Mouse (Mus musculus) limb, embryonic 13.5 days (tissue): ENCODE results near the gene Nrarp. TPM values are rescaled to one million over a fixed set of nuclear protein-coding genes. Genes with fewer than 3 reads are reported as not detected.

Experiments used
- ATAC-seq: fragments of 200-750 bp; cut with Nextera tagmentation; 2 replicates; pipeline ENCODE4 v1.8.0; 2017; ENCODE audit warnings: low read depth, moderate number of reproducible peaks, moderate TSS enrichment; ENCODE audit not compliant: low FRiP score
- H3K27ac ChIP-seq: fragments of 300-500 bp; sonication (generic); 2 replicates; pipeline ENCODE4 v1.5.1; 2015; ENCODE audit warnings: inconsistent platforms, mild to moderate bottlenecking, moderate library complexity
- H3K27me3 ChIP-seq: fragments of 300-500 bp; sonication (generic); 2 replicates; pipeline ENCODE4 v1.6.1; 2015; ENCODE audit warnings: mild to moderate bottlenecking, inconsistent platforms
- H3K36me3 ChIP-seq: fragments of 300-500 bp; sonication (generic); 2 replicates; pipeline ENCODE4 v1.6.1; 2015; ENCODE audit warnings: inconsistent platforms, mild to moderate bottlenecking, moderate library complexity
- H3K4me1 ChIP-seq: fragments of 300-500 bp; sonication (generic); 2 replicates; pipeline ENCODE4 v1.6.1; 2015; ENCODE audit warnings: inconsistent platforms
- H3K4me2 ChIP-seq: fragments of 300-500 bp; sonication (generic); replicated peaks from 2 replicates; pipeline ENCODE4 v1.6.1; 2015; ENCODE audit warnings: inconsistent platforms, mild to moderate bottlenecking, moderate library complexity
- H3K4me3 ChIP-seq: fragments of 300-500 bp; sonication (generic); 2 replicates; pipeline ENCODE4 v1.5.1; 2015; ENCODE audit warnings: moderate library complexity, mild to moderate bottlenecking, inconsistent platforms
- H3K9ac ChIP-seq: fragments of 300-500 bp; sonication (generic); 2 replicates; pipeline ENCODE4 v1.6.1; 2015; ENCODE audit warnings: mild to moderate bottlenecking, inconsistent platforms
- H3K9me3 ChIP-seq: fragments of 300-500 bp; sonication (generic); 2 replicates; pipeline ENCODE4 v1.6.1; 2016; ENCODE audit warnings: inconsistent platforms
- WGBS: fragments of 180-500 bp; shearing (Covaris S2); methylation state at CpG from one replicate; pipeline ENCODE4 v1.1.7; 2015; 5-methylcytosine and 5-hydroxymethylcytosine counted together
- polyA plus RNA-seq: library from polyadenylated mRNA; unstranded; fragments of >200 nt; fragmentation: Nextera tagmentation; extraction: Ambion mirVana; gene quantifications from 2 replicates; pipeline ENCODE4 v1.2.1, GENCODE M21; 2015

Nrarp gene
- polyA plus RNA-seq, 1 experiment from 2014 or later, result 15.3 TPM

DNA sequence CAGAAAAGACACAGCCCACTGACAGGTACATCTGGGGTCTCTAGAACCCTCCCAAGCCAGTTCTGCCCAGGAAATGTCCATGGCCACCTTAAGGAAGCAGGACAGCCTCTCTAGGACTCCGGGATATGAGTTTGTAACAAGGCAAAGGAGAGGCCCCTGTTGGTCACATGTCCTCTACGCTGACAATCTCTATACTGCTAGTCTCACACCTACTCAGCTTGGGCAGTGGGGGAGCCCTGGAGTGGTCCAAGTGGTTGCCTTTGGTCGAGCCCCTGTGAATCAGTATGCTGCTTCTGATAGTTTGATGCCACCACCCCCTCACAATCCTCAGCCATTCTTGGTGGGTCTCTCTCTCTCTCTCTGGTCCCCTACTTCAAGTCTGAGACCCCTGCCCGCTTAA is 13.1 kb upstream of the Nrarp start:
- H3K27ac ChIP-seq, result peak overlapping the region; percentile 15; the same call in 1 of the 2 replicates
- peak overlapping the region; percentile 53 for H3K4me3 ChIP-seq
- H3K36me3 ChIP-seq, result no peaks in the 10 kb centered on the region
- H3K27me3 ChIP-seq, result no peaks in the 10 kb centered on the region
- H3K9me3 ChIP-seq, result no peaks in the 10 kb centered on the region
- ATAC-seq, result no peak
- peak overlapping the region; percentile 87 for H3K4me2 ChIP-seq
- peak overlapping the region; percentile 66 for H3K9ac ChIP-seq
- 24% methylated on average over 4 of the region's 4 CpGs for WGBS
- H3K4me1 ChIP-seq, result peaks cover 34% of the 10 kb centered on the region

DNA sequence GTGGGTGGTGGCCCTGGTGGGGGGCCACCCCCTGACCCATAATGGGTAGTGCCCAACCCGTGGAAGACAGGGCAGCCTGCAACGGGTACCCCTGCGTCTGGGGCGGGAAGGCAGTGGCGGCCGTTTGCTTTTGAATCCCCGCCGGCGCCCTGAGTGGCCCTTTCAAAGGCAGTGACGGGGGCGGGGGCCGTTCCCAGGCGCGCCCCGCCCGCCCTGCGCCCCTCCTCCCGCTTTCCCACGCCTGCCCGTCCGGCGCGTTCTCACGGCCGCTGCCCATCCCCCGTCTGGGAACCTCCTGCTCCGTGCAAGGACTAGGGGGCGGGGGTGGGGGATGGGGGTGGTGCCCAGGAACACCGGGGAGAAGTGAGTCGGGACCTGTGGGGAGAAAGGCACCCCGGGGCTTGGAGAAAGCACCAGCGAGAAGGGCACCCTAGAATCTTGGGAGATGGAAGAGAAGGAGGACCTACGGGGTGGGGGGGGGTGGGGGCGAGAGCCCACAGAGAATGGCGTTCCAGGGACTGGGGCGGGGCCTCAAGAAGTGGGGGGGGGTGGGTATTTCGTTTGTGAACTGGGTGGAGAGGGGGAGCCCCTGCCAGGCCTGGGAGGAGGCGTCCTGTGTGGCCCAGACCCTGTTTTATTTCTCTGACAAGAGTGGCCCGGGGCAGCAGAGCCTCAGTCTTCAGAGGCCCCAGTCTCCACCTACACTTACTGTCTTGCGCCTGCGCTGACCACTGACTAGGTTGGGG is 12.5 kb upstream of the Nrarp start:
- no peaks in the 10 kb centered on the region for H3K9me3 ChIP-seq
- H3K27me3 ChIP-seq, result no peaks in the 10 kb centered on the region
- peak overlapping the region; percentile 53 for H3K4me3 ChIP-seq
- H3K9ac ChIP-seq, result peak overlapping the region; percentile 66
- peak overlapping the region; percentile 87 for H3K4me2 ChIP-seq
- H3K27ac ChIP-seq, result peak overlapping the region; percentile 15; the same call in 1 of the 2 replicates
- under 1% methylated on average over 35 of the region's 41 CpGs for WGBS
- peaks cover 28% of the 10 kb centered on the region for H3K4me1 ChIP-seq
- no peaks in the 10 kb centered on the region for H3K36me3 ChIP-seq
- ATAC-seq, result peak; percentile 55

DNA sequence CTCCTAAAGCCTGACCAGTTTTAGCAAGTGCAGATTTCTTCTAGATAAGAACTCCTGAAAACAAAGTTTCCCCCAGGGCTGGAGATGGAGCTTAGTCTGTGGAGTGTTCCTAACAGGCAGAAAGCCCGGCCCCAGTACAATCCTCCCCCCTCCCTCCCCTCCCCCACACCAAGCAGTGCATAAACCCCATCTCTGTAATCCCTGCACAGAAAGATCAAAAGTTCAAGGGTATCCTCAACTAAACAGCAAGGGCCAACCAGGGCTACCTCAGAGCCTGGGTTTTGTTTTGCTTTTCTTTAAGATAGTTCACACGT is 11.9 kb upstream of the Nrarp start:
- no peaks in the 10 kb centered on the region for H3K9me3 ChIP-seq
- H3K9ac ChIP-seq, result peak overlapping the region; percentile 66; the same call in 1 of the 2 replicates
- H3K27ac ChIP-seq, result 0 out of 2 replicates have a peak overlapping the region, but pooled peaks have one; percentile 0
- ATAC-seq, result no peak
- peak overlapping the region; percentile 87 for H3K4me2 ChIP-seq
- no peaks in the 10 kb centered on the region for H3K27me3 ChIP-seq
- H3K36me3 ChIP-seq, result no peaks in the 10 kb centered on the region
- H3K4me1 ChIP-seq, result peaks cover 23% of the 10 kb centered on the region
- H3K4me3 ChIP-seq, result peak overlapping the region; percentile 53
- 14% methylated on average over 2 of the region's 2 CpGs for WGBS

DNA sequence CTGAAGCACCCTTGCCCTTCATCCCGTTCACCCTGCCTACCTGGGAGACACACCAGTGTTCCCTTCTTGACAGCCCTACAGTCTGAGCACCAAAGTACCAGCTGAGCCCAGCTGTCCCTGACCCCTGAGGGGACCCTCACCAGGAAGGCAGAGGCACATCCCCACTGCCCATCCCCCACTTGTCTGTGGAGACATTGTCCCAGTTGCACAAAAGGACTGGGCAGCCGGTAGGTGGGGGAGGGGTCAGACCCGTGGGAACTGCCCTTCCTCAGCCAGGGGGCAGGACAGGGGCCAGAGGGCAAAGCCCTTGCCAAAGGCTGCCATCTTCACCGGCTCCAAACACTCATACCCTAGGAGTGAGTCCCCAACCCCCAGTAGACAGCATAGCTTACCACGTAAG is 10.8 kb upstream of the Nrarp start:
- Histone ChIP-seq H3K4me2 (no peak overlapping the region), H3K9me3 (no peaks in the 10 kb centered on the region), H3K27me3 (no peaks in the 10 kb centered on the region), H3K4me1 (peaks cover 17% of the 10 kb centered on the region), H3K4me3 (no peak overlapping the region), H3K9ac (no peak overlapping the region), H3K27ac (no peak overlapping the region), H3K36me3 (no peaks in the 10 kb centered on the region)
- no peak for ATAC-seq
- 35% methylated on average over 5 of the region's 5 CpGs for WGBS

DNA sequence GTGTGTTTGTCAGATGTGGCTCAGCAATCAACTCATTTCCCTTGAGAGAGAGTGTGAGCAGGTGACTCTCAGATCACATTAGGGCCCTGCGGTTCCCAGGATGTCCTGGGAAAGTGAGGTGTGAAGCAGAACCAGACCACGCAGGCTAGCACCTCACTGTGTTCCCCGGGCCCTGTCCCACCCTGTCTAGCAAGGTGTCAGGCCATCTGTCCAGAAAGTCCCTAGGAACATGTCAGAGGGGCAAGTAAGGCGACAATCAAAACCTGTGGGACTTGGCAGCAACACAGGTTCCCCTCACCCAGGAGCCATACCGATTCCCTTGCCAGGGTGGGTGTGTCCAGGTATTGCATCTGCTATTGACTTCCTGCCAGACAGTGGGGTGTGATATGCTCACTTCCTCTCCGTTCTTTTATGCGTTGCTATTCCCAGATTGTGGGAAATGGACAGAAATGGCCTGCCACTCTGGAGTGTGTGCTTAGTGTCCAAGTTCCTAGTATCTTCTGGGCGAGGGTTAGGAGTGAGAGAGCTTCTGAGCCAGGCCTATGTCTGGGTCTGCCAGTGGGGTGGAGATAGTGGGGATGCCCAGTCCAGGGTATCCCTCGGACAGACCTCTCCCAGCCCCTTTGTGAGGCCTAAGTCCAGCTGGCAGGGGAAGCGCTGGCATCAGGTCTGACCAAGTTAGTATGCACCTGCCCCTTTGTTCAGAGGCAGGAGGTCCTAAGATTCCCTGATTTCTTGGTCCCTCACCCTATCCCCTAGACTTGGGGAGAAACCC is 10.0 kb upstream of the Nrarp start:
- Histone ChIP-seq H3K9ac (no peak overlapping the region), H3K9me3 (no peaks in the 10 kb centered on the region), H3K27me3 (no peaks in the 10 kb centered on the region), H3K27ac (no peak overlapping the region), H3K4me3 (no peak overlapping the region), H3K36me3 (no peaks in the 10 kb centered on the region), H3K4me2 (no peak overlapping the region), H3K4me1 (peaks cover 17% of the 10 kb centered on the region)
- no peak for ATAC-seq
- 52% methylated on average over 10 of the region's 10 CpGs for WGBS

DNA sequence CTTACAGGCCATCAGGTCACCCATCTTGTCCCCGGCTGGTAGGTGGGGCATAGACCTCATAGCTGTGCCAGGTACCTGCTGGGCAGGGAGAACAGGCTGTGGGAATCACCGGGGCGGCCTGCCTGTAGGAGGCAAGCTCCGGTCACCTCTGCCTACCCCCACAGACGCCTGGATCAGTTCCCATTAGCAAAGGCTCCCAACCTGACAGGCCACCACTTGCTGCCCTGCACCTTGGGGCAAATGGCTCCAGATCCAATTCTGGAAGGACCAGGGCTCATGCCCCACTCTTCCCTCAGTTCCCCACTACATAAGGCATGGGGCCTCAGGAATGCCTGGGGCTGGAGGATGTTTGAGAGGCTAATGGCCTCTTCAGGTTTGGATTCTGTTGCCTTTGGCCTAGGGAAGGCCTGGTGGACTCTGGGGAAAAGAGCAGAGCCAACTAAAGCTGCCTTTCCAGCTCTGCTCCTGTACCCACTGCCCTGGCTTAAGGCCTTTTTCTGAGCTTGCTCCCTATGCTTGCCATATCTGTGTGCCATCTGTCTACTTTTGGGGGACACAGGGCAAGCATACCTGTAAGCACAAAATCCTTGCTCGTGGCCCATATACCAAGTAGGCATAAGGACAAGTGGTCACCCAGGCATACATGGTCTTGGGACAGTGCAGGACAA is 9.3 kb upstream of the Nrarp start:
- WGBS, result 72% methylated on average over 6 of the region's 6 CpGs
- no peak for ATAC-seq
- peaks cover 19% of the 10 kb centered on the region for H3K4me1 ChIP-seq
- no peak overlapping the region for H3K4me3 ChIP-seq
- no peak overlapping the region for H3K27ac ChIP-seq
- no peak overlapping the region for H3K4me2 ChIP-seq
- H3K9me3 ChIP-seq, result no peaks in the 10 kb centered on the region
- no peaks in the 10 kb centered on the region for H3K36me3 ChIP-seq
- H3K27me3 ChIP-seq, result no peaks in the 10 kb centered on the region
- no peak overlapping the region for H3K9ac ChIP-seq

DNA sequence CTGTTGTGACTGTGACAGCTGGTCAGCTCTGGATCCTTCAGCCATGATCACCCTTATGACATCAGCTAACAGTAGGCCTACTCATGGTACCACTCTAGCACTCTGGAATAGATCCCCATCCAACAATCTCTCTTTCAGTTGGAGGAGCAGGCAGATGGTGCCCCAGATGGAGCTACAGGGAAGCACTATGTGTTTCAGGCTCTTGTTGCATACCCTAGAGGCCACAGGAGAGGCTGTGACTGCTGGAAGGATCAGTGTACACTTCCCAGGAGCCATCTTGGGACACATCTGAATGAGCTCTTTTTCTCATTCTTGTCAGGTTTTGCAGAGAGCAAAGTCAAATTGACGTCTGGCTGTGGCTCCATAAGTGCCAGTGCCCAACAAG is 8.8 kb upstream of the Nrarp start:
- no peak overlapping the region for H3K4me2 ChIP-seq
- ATAC-seq, result no peak
- WGBS, result 69% methylated on average over 1 of the region's 1 CpGs
- no peak overlapping the region for H3K27ac ChIP-seq
- H3K9me3 ChIP-seq, result no peaks in the 10 kb centered on the region
- no peaks in the 10 kb centered on the region for H3K36me3 ChIP-seq
- H3K27me3 ChIP-seq, result 0 out of 2 replicates have a peak, but pooled peaks cover under 1% of the 10 kb centered on the region
- H3K9ac ChIP-seq, result no peak overlapping the region
- no peak overlapping the region for H3K4me3 ChIP-seq
- H3K4me1 ChIP-seq, result peaks cover 24% of the 10 kb centered on the region

DNA sequence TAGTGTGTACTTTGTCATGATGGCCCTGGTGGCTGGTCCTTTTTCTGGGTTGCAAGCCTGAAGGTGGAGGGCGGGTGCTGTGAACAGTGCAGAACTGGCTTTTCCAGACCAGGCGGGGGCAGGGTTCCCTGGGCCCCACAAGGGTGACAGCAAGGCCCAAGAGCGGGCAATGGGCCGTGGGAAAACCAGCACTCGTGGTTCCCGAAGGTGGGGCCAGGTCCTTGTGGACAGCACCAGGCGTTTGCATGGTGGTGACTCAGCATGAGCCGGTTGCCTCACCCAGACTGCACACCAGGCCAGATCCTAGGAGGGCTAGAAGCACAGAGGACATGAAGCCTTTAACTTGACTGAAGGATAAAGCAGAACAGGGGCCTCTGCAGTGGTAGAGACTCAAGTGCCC is 7.9 kb upstream of the Nrarp start:
- H3K9me3 ChIP-seq, result no peaks in the 10 kb centered on the region
- no peaks in the 10 kb centered on the region for H3K36me3 ChIP-seq
- H3K27me3 ChIP-seq, result 0 out of 2 replicates have a peak, but pooled peaks cover 3% of the 10 kb centered on the region
- ATAC-seq, result no peak
- H3K9ac ChIP-seq, result no peak overlapping the region
- H3K4me2 ChIP-seq, result no peak overlapping the region
- H3K27ac ChIP-seq, result no peak overlapping the region
- peaks cover 30% of the 10 kb centered on the region for H3K4me1 ChIP-seq
- H3K4me3 ChIP-seq, result no peak overlapping the region
- WGBS, result 63% methylated on average over 8 of the region's 8 CpGs

DNA sequence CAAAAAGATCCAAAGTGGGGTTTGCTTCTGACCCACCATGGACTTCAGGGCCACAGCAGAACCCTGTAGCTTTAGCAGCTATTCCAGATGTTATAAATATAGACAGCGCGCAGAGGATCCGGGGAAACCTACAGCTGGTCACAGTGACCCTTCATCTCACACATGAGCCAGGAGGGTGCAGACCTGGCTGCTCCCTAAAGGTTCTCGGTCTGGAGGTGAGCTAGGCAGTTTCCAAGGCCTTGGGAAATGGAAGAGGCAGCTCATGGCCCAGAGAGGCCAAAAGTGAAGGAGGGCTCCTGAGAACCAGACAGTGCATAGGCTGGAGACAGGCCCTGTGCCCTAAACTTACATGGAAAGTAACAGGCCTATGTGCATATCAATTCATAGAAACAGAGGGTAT is 6.7 kb upstream of the Nrarp start:
- 88% methylated on average over 4 of the region's 4 CpGs for whole genome bisulfite sequencing
- H3K9me3 ChIP-seq, result no peaks in the 10 kb centered on the region
- peaks cover 12% of the 10 kb centered on the region for H3K27me3 ChIP-seq
- no peak overlapping the region for H3K9ac ChIP-seq
- no peak overlapping the region for H3K4me2 ChIP-seq
- no peak overlapping the region for H3K4me3 ChIP-seq
- ATAC-seq, result no peak
- peaks cover 33% of the 10 kb centered on the region for H3K4me1 ChIP-seq
- no peak overlapping the region for H3K27ac ChIP-seq
- no peaks in the 10 kb centered on the region for H3K36me3 ChIP-seq

DNA sequence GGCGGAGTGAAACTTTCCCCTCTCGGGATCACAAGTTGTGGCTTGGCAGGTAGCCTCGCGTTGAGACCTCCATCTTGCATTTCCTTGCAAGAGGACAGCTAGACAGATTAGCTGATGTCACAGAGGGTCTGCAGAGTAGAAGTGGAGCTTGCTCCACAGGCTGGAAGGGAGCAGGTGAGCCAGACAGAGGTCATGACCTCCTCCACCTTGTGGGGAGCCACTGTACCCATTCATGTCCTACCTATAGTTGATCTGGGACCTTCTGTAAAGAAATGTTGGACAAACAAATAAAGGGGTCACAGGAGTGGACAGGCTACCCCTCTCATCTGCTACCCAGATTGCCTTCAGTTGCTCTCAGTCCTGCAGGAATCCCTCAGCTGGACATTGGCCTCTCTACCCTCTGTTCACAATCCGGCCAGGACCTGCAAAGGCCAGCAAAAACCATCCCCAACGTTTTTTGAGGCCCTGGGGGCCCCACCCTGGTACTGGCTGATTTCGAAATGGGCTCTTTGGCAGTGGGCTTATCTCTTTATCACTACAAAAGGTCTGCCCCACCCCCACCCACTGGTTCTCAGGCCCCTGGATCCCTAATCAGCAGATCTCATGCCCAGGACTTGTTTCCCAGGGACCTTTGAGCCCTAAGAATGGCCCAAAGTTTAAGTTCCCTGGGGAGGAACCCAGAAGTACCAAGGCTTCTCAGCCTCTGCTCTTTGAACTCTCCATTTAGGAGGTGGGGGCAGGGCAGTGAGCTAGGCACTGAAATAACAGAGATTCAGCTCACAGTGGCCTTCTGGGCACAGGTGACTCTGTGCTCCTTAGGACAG is 5.5 kb upstream of the Nrarp start:
- Histone ChIP-seq H3K4me3 (no peak overlapping the region), H3K4me2 (no peak overlapping the region), H3K36me3 (no peaks in the 10 kb centered on the region), H3K27me3 (peaks cover 24% of the 10 kb centered on the region), H3K27ac (no peak overlapping the region), H3K4me1 (peaks cover 45% of the 10 kb centered on the region), H3K9me3 (no peaks in the 10 kb centered on the region), H3K9ac (no peak overlapping the region)
- no peak for ATAC-seq
- 50% methylated on average over 7 of the region's 7 CpGs for WGBS

DNA sequence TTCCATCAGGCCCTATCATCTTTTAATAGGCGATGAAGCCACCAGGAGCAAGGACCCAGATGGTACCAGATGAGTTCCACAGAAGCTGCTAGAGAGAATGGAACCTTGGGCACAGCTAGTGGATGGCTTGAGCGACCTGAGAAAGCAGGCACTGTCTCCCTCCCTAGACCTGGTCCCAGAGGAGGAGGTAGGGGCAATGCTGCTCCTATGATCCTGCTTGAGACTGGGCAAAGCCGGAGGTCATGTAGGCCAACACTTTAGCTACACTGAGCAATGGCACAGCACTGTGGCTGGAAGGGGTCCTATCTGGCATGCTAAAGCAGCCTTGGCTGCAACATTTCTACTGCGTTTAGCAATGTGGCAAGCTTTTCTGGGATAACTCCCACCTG is 4.9 kb upstream of the Nrarp start:
- no peak for ATAC-seq
- Histone ChIP-seq H3K9ac (no peak overlapping the region), H3K9me3 (no peaks in the 10 kb centered on the region), H3K27me3 (peaks cover 30% of the 10 kb centered on the region), H3K4me1 (peaks cover 46% of the 10 kb centered on the region), H3K36me3 (no peaks in the 10 kb centered on the region), H3K4me2 (no peak overlapping the region), H3K4me3 (no peak overlapping the region), H3K27ac (no peak overlapping the region)
- 73% methylated on average over 4 of the region's 4 CpGs for WGBS
